Mouse (Mus musculus) testis, adult 2 months (tissue): ENCODE measurements around the gene Gm5485. TPM values are rescaled to one million over a fixed set of nuclear protein-coding genes. Genes with fewer than 3 reads are reported as not detected.

Source experiments
- H3K27ac ChIP-seq: fragments of 200-500 bp; 2 replicates; pipeline ENCODE4 v1.5.1; 2012; ENCODE audit warnings: low read depth, low read length; ENCODE audit not compliant: control insufficient read depth, insufficient read depth
- H3K27me3 ChIP-seq: fragments of 200-500 bp; 2 replicates; pipeline ENCODE4 v1.6.1; 2012; ENCODE audit warnings: mild to moderate bottlenecking, low read length, moderate library complexity; ENCODE audit not compliant: control insufficient read depth, insufficient read depth
- H3K36me3 ChIP-seq: fragments of 200-500 bp; 2 replicates; pipeline ENCODE4 v1.6.1; 2012; ENCODE audit warnings: mild to moderate bottlenecking, low read length; ENCODE audit not compliant: control insufficient read depth, insufficient read depth
- H3K4me1 ChIP-seq: fragments of 200-500 bp; 2 replicates; pipeline ENCODE4 v1.6.1; 2012; ENCODE audit warnings: low read length; ENCODE audit not compliant: control insufficient read depth, insufficient read depth
- H3K4me3 ChIP-seq: fragments of 200-500 bp; 2 replicates; pipeline ENCODE4 v1.5.1; 2012; ENCODE audit warnings: low read depth, mild to moderate bottlenecking, low read length, moderate library complexity, mixed read lengths; ENCODE audit not compliant: control insufficient read depth
- CTCF ChIP-seq: fragments of 200-500 bp; IDR thresholded peaks from 2 replicates; pipeline ENCODE4 v1.5.1; 2012; ENCODE audit warnings: low read depth, mild to moderate bottlenecking, inconsistent platforms, low read length, moderate library complexity; ENCODE audit not compliant: control insufficient read depth, insufficient read depth, insufficient replicate concordance
- POLR2A ChIP-seq: fragments of 200-500 bp; IDR thresholded peaks from 2 replicates; pipeline ENCODE4 v1.6.1; 2012; ENCODE audit warnings: low read depth, mild to moderate bottlenecking, inconsistent platforms, low read length, moderate library complexity; ENCODE audit not compliant: control insufficient read depth
- polyA plus RNA-seq: library from polyadenylated mRNA; depleted of rRNA; stranded (reverse); fragments of >200 nt; gene quantifications from 2 replicates; pipeline ENCODE4 v1.2.3, GENCODE M21; 2012

Gm5485 gene
- polyA plus RNA-seq, 1 experiment, result not detected

GRCm38 (mm10) chr16:48405674-48406403 lies 6.4 kb downstream of the Gm5485 start:
- no peaks in the 10 kb centered on the region for H3K4me1 ChIP-seq
- TF ChIP-seq POLR2A (no peak), CTCF (no peak)
- no peak overlapping the region for H3K4me3 ChIP-seq
- no peak overlapping the region for H3K27ac ChIP-seq
- no peaks in the 10 kb centered on the region for H3K36me3 ChIP-seq
- H3K27me3 ChIP-seq, result no peaks in the 10 kb centered on the region

- TF ChIP-seq POLR2A (no peak), CTCF (no peak)
- Histone ChIP-seq H3K27ac (no peak overlapping the region), H3K27me3 (no peaks in the 10 kb centered on the region), H3K4me1 (no peaks in the 10 kb centered on the region), H3K36me3 (no peaks in the 10 kb centered on the region), H3K4me3 (no peak overlapping the region)
These were observed 8.2 kb downstream of the Gm5485 start for GRCm38 (mm10) chr16:48404009-48404408.

GRCm38 (mm10) chr16:48403423-48403822 lies 8.8 kb downstream of the Gm5485 start:
- H3K27ac ChIP-seq, result no peak overlapping the region
- H3K4me1 ChIP-seq, result no peaks in the 10 kb centered on the region
- no peak overlapping the region for H3K4me3 ChIP-seq
- TF ChIP-seq CTCF (no peak), POLR2A (no peak)
- no peaks in the 10 kb centered on the region for H3K36me3 ChIP-seq
- no peaks in the 10 kb centered on the region for H3K27me3 ChIP-seq

GRCm38 (mm10) chr16:48402963-48403362 lies 9.3 kb downstream of the Gm5485 start:
- Histone ChIP-seq H3K36me3 (no peaks in the 10 kb centered on the region), H3K4me1 (no peaks in the 10 kb centered on the region), H3K4me3 (no peak overlapping the region), H3K27me3 (no peaks in the 10 kb centered on the region), H3K27ac (no peak overlapping the region)
- TF ChIP-seq CTCF (no peak), POLR2A (no peak)

GRCm38 (mm10) chr16:48395278-48395677 lies 16.9 kb downstream of the Gm5485 start:
- H3K27ac ChIP-seq, result no peak overlapping the region
- no peak overlapping the region for H3K4me3 ChIP-seq
- TF ChIP-seq POLR2A (no peak), CTCF (no peak)
- H3K4me1 ChIP-seq, result no peaks in the 10 kb centered on the region
- no peaks in the 10 kb centered on the region for H3K27me3 ChIP-seq
- no peaks in the 10 kb centered on the region for H3K36me3 ChIP-seq

GRCm38 (mm10) chr16:48386982-48387381 lies 25.2 kb downstream of the Gm5485 start:
- H3K36me3 ChIP-seq, result no peaks in the 10 kb centered on the region
- no peak overlapping the region for H3K27ac ChIP-seq
- no peak overlapping the region for H3K4me3 ChIP-seq
- H3K4me1 ChIP-seq, result no peaks in the 10 kb centered on the region
- no peak for TF ChIP-seq CTCF
- no peaks in the 10 kb centered on the region for H3K27me3 ChIP-seq

- Histone ChIP-seq H3K4me3 (no peak overlapping the region), H3K4me1 (no peaks in the 10 kb centered on the region), H3K27ac (no peak overlapping the region), H3K27me3 (no peaks in the 10 kb centered on the region), H3K36me3 (no peaks in the 10 kb centered on the region)
- no peak for TF ChIP-seq POLR2A
These were observed 28.5 kb downstream of the Gm5485 start for GRCm38 (mm10) chr16:48383582-48384257.
